Mouse (Mus musculus): ENCODE data around the gene Sacm1l. TPM values are rescaled to one million over a fixed set of nuclear protein-coding genes. Genes with fewer than 3 reads are reported as not detected.

The Sacm1l gene
- polyA plus RNA-seq, 1 experiment from 2014 or later: 55.2 TPM

- H3K27me3 ChIP-seq (ENCODE audit: insufficient read depth, low read length): no peaks in the 10 kb centered on the region
- peaks cover 4% of the 10 kb centered on the region; the same call in 1 of the 2 replicates for H3K36me3 ChIP-seq (ENCODE audit: insufficient read depth, low read length)
- H3K4me2 ChIP-seq (ENCODE audit: low read length): no peak overlapping the region
- TF ChIP-seq CTCF (IDR thresholded peaks at IDR 0.05; ENCODE audit: low read depth): peak; percentile 90
- H3K27ac ChIP-seq: no peak overlapping the region
- H3K4me3 ChIP-seq (replicated peaks; ENCODE audit: low read depth, low read length): no peak overlapping the region
- ATAC-seq (replicated peaks; ENCODE audit: low FRiP score, low read depth) (no peak), DNase-seq (ENCODE audit: low spot score) (peak; percentile 88)
- H3K9me3 ChIP-seq (replicated peaks; ENCODE audit: low read length): no peaks in the 10 kb centered on the region
- WGBS: 0% methylated on average over 1 of the region's 1 CpGs
- H3K9ac ChIP-seq (ENCODE audit: low read depth, low read length): no peak overlapping the region
- no peaks in the 10 kb centered on the region for H3K4me1 ChIP-seq (replicated peaks; ENCODE audit: insufficient read depth, low read length)
Measured at GRCm38 (mm10) chr9:123525095-123525494, 4.5 kb upstream of the Sacm1l start.

- DNase-seq (ENCODE audit: low spot score): no peak
- 79% methylated on average over 5 of the region's 5 CpGs for WGBS
- H3K27me3 ChIP-seq (ENCODE audit: insufficient read depth, low read length): no peaks in the 10 kb centered on the region
- ATAC-seq (replicated peaks; ENCODE audit: low FRiP score, low read depth): no peak
- 0 out of 2 replicates have a peak, but pooled peaks cover 3% of the 10 kb centered on the region for H3K4me1 ChIP-seq (replicated peaks; ENCODE audit: insufficient read depth, low read length)
- no peak overlapping the region for H3K4me3 ChIP-seq (replicated peaks; ENCODE audit: low read depth, low read length)
- H3K4me2 ChIP-seq (ENCODE audit: low read length): no peak overlapping the region
- H3K27ac ChIP-seq: no peak overlapping the region
- no peak for TF ChIP-seq CTCF (IDR thresholded peaks at IDR 0.05; ENCODE audit: low read depth)
- no peaks in the 10 kb centered on the region for H3K9me3 ChIP-seq (replicated peaks; ENCODE audit: low read length)
- no peak overlapping the region for H3K9ac ChIP-seq (ENCODE audit: low read depth, low read length)
- 0 out of 2 replicates have a peak, but pooled peaks cover 2% of the 10 kb centered on the region for H3K36me3 ChIP-seq (ENCODE audit: insufficient read depth, low read length)
Measured at GRCm38 (mm10) chr9:123526502-123526901, 3.1 kb upstream of the Sacm1l start.

- peak overlapping the region; percentile 70 for H3K4me2 ChIP-seq (ENCODE audit: low read length)
- 0 out of 2 replicates have a peak, but pooled peaks cover 7% of the 10 kb centered on the region for H3K4me1 ChIP-seq (replicated peaks; ENCODE audit: insufficient read depth, low read length)
- H3K9me3 ChIP-seq (replicated peaks; ENCODE audit: low read length): no peaks in the 10 kb centered on the region
- no peak for TF ChIP-seq CTCF (IDR thresholded peaks at IDR 0.05; ENCODE audit: low read depth)
- peak overlapping the region; percentile 97 for H3K27ac ChIP-seq
- peak overlapping the region; percentile 66 for H3K9ac ChIP-seq (ENCODE audit: low read depth, low read length)
- no peak for DNase-seq (ENCODE audit: low spot score)
- H3K27me3 ChIP-seq (ENCODE audit: insufficient read depth, low read length): no peaks in the 10 kb centered on the region
- 22% methylated on average over 6 of the region's 6 CpGs for WGBS
- H3K4me3 ChIP-seq (replicated peaks; ENCODE audit: low read depth, low read length): peak overlapping the region; percentile 51
- ATAC-seq (replicated peaks; ENCODE audit: low FRiP score, low read depth): no peak
- H3K36me3 ChIP-seq (ENCODE audit: insufficient read depth, low read length): no peaks in the 10 kb centered on the region
Measured at GRCm38 (mm10) chr9:123528087-123528925, 1.3 kb upstream of the Sacm1l start.

- ATAC-seq (replicated peaks; ENCODE audit: low FRiP score, low read depth): no peak
- Histone ChIP-seq H3K9ac (ENCODE audit: low read depth, low read length) (peak overlapping the region; percentile 66), H3K4me2 (ENCODE audit: low read length) (peak overlapping the region; percentile 70), H3K9me3 (replicated peaks; ENCODE audit: low read length) (no peaks in the 10 kb centered on the region), H3K36me3 (ENCODE audit: insufficient read depth, low read length) (no peaks in the 10 kb centered on the region), H3K27me3 (ENCODE audit: insufficient read depth, low read length) (no peaks in the 10 kb centered on the region), H3K27ac (peak overlapping the region; percentile 97), H3K4me3 (replicated peaks; ENCODE audit: low read depth, low read length) (peak overlapping the region; percentile 51), H3K4me1 (replicated peaks; ENCODE audit: insufficient read depth, low read length) (0 out of 2 replicates have a peak, but pooled peaks cover 7% of the 10 kb centered on the region)
- peak; percentile 72 for DNase-seq (ENCODE audit: low spot score)
- 0 out of 2 replicates have a peak, but pooled peaks have one; percentile 1 for TF ChIP-seq CTCF (IDR thresholded peaks at IDR 0.05; ENCODE audit: low read depth)
- 2% methylated on average over 17 of the region's 17 CpGs for WGBS
Measured at GRCm38 (mm10) chr9:123528926-123529295, 648 bp upstream of the Sacm1l start.

GRCm38 (mm10) chr9:123530158-123530475 lies 558 bp downstream of the Sacm1l start:
- H3K4me1 ChIP-seq (replicated peaks; ENCODE audit: insufficient read depth, low read length): 0 out of 2 replicates have a peak, but pooled peaks cover 7% of the 10 kb centered on the region
- TF ChIP-seq CTCF (IDR thresholded peaks at IDR 0.05; ENCODE audit: low read depth): no peak
- no peaks in the 10 kb centered on the region for H3K36me3 ChIP-seq (ENCODE audit: insufficient read depth, low read length)
- H3K4me2 ChIP-seq (ENCODE audit: low read length): peak overlapping the region; percentile 63
- WGBS: under 1% methylated on average over 13 of the region's 13 CpGs
- DNase-seq (ENCODE audit: low spot score) (no peak), ATAC-seq (replicated peaks; ENCODE audit: low FRiP score, low read depth) (no peak; the same call in 1 of the 2 replicates)
- H3K9me3 ChIP-seq (replicated peaks; ENCODE audit: low read length): no peaks in the 10 kb centered on the region
- peak overlapping the region; percentile 93 for H3K4me3 ChIP-seq (replicated peaks; ENCODE audit: low read depth, low read length)
- peak overlapping the region; percentile 97 for H3K27ac ChIP-seq
- no peaks in the 10 kb centered on the region for H3K27me3 ChIP-seq (ENCODE audit: insufficient read depth, low read length)
- H3K9ac ChIP-seq (ENCODE audit: low read depth, low read length): peak overlapping the region; percentile 97

- Histone ChIP-seq H3K9me3 (replicated peaks; ENCODE audit: low read length) (no peaks in the 10 kb centered on the region), H3K27me3 (ENCODE audit: insufficient read depth, low read length) (no peaks in the 10 kb centered on the region), H3K36me3 (ENCODE audit: insufficient read depth, low read length) (no peaks in the 10 kb centered on the region), H3K4me2 (ENCODE audit: low read length) (peak overlapping the region; percentile 63), H3K27ac (peak overlapping the region; percentile 97), H3K4me3 (replicated peaks; ENCODE audit: low read depth, low read length) (peak overlapping the region; percentile 93), H3K9ac (ENCODE audit: low read depth, low read length) (peak overlapping the region; percentile 97), H3K4me1 (replicated peaks; ENCODE audit: insufficient read depth, low read length) (0 out of 2 replicates have a peak, but pooled peaks cover 7% of the 10 kb centered on the region)
- DNase-seq (ENCODE audit: low spot score): peak; percentile 25
- WGBS: 16% methylated on average over 11 of the region's 11 CpGs
- TF ChIP-seq CTCF (IDR thresholded peaks at IDR 0.05; ENCODE audit: low read depth): no peak
- ATAC-seq (replicated peaks; ENCODE audit: low FRiP score, low read depth): no peak
Measured at GRCm38 (mm10) chr9:123530566-123531130, 1.1 kb downstream of the Sacm1l start.

Measured in kidney, postnatal 0 days (tissue).